Mouse (Mus musculus) CH12.LX (cell line): Measurements from ENCODE around the gene Ube2e1.
"Not testable (repeated sequence)": the region's sequence is repeated elsewhere in the genome, so short reads cannot be mapped to it uniquely, and the experiment has no call there.

Experiments used
- CHD1 ChIP-seq: IDR thresholded peaks from 2 replicates; pipeline ENCODE4 v1.6.1; 2012; ENCODE audit warnings: low read depth, low read length, improper control_type of control experiment, inconsistent platforms
- CHD2 ChIP-seq: IDR thresholded peaks from 2 replicates; pipeline ENCODE4 v1.6.1; 2011; ENCODE audit warnings: low read length, improper control_type of control experiment
- CTCF ChIP-seq, 2 experiments: IDR thresholded peaks in 1 of 2; conservative IDR thresholded peaks in 1 of 2; 2 replicates each; pipeline ENCODE4 v1.5.1; 2011 to 2012; ENCODE audit warnings: low read depth in 2 of 2, low read length in 2 of 2, improper control_type of control experiment in 1 of 2, inconsistent platforms in 1 of 2, mild to moderate bottlenecking in 1 of 2, moderate library complexity in 1 of 2
- EP300 ChIP-seq: IDR thresholded peaks from 2 replicates; pipeline ENCODE4 v1.6.1; 2011; ENCODE audit warnings: low read length, improper control_type of control experiment
- HCFC1 ChIP-seq: IDR thresholded peaks from 2 replicates; pipeline ENCODE4 v1.6.1; 2012; ENCODE audit warnings: low read depth, mild to moderate bottlenecking, inconsistent platforms, low read length, improper control_type of control experiment
- JUN ChIP-seq: IDR thresholded peaks from 2 replicates; pipeline ENCODE4 v1.6.1; 2011; ENCODE audit warnings: low read depth, mild to moderate bottlenecking, low read length, improper control_type of control experiment, moderate library complexity; ENCODE audit not compliant: insufficient read depth
- KAT2A ChIP-seq: IDR thresholded peaks from 2 replicates; pipeline ENCODE4 v1.6.1; 2012; ENCODE audit warnings: low read length, improper control_type of control experiment, inconsistent platforms; ENCODE audit not compliant: insufficient replicate concordance
- NELFE ChIP-seq: IDR thresholded peaks from 2 replicates; pipeline ENCODE4 v1.6.1; 2011; ENCODE audit warnings: low read depth, low read length, improper control_type of control experiment
- POLR2A ChIP-seq: IDR thresholded peaks from 2 replicates; pipeline ENCODE4 v1.6.1; 2011; ENCODE audit warnings: low read depth, mild to moderate bottlenecking, improper control_type of control experiment, low read length
- POLR2AphosphoS2 ChIP-seq: IDR thresholded peaks from 2 replicates; pipeline ENCODE4 v1.6.1; 2011; ENCODE audit warnings: low read depth, low read length, improper control_type of control experiment
- RAD21 ChIP-seq: IDR thresholded peaks from 2 replicates; pipeline ENCODE4 v1.6.1; 2011; ENCODE audit warnings: low read depth, mild to moderate bottlenecking, low read length, improper control_type of control experiment, moderate library complexity
- SMC3 ChIP-seq: IDR thresholded peaks from 2 replicates; pipeline ENCODE4 v1.6.1; 2011; ENCODE audit warnings: low read depth, low read length, improper control_type of control experiment
- USF1 ChIP-seq: IDR thresholded peaks from 2 replicates; pipeline ENCODE4 v1.6.1; 2014; ENCODE audit warnings: low read depth, mild to moderate bottlenecking, inconsistent platforms, low read length, improper control_type of control experiment
- ZKSCAN1 ChIP-seq: IDR thresholded peaks from 2 replicates; pipeline ENCODE4 v1.6.1; 2012; ENCODE audit warnings: low read depth, inconsistent platforms, low read length, improper control_type of control experiment, borderline replicate concordance

DNA sequence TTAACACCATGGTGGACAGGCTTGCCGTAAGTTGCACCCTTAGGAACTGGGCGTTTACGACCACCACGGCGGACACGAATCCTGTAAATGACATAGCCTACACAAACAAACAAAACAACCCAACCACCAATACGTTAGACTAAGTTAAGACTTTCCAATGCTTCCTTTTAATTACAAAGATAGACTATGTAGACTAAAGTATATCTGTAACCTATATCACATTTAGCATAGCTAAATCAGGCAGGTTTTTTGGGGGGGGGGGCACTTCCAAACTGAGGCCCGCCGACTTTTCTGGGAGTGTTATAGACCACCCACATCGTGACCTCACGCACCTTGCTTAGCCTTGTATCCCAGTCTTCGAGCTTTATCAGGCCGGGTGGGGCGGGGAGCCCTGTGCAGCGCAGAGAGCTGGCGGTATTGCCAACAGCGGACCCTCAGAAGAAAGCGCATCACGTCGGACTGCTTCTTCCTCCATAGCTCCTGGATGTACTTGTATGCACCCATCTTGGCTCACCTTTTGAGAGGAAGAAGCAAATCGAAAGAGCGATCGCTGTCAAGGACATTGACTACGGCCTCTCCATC, 61.6 kb downstream of the Ube2e1 start:
- not testable (repeated sequence) for TF ChIP-seq CTCF (conservative IDR thresholded peaks at IDR 0.05 in 1 of 2, IDR thresholded peaks at IDR 0.05 in 1 of 2; ENCODE audit: low read depth in 2 of 2, low read length in 2 of 2); HCFC1; EP300; USF1; POLR2A; POLR2AphosphoS2; RAD21; SMC3; CHD2; NELFE; KAT2A; JUN; ZKSCAN1
- peak; percentile 72 for TF ChIP-seq CHD1
